Mouse (Mus musculus): ENCODE measurements around the gene Acnat1. TPM values are rescaled to one million over a fixed set of nuclear protein-coding genes. Genes with fewer than 3 reads are reported as not detected.

Acnat1 gene
- not detected for polyA plus RNA-seq (2014; fragmentation: Illumina TruSeq; extraction: RNeasy Lipid Tissue Mini Kit (QIAGEN cat#74804); ENCODE audit: low read depth, low replicate concordance)

GRCm38 (mm10) chr4:49473435-49474100 is at the start of gene Acnat1:
TSS of gene Acnat1 (minus strand) at chr4:49473912.

GRCm38 (mm10) chr4:49520572-49521340 is 47.0 kb upstream of the Acnat1 start, which contains the start of the genes Mrpl50 and Zfp189:
TSS of gene Mrpl50 (minus strand) at chr4:49521093.
TSS of gene Zfp189 (plus strand) at chr4:49521176.

GRCm38 (mm10) chr4:49506386-49506785 is 32.7 kb upstream of the Acnat1 start, which contains the start of gene Baat:
TSS of gene Baat (minus strand) at chr4:49506557.

GRCm38 (mm10) chr4:49407957-49408356 is 65.8 kb downstream of the Acnat1 start, which contains the start of gene Acnat2:
TSS of gene Acnat2 (minus strand) at chr4:49408151.

Other genes with a start within 250 kb of the Acnat1 start
- gene Acnat2, start 65.8 kb downstream of the Acnat1 start, polyA plus RNA-seq (2014; fragmentation: Illumina TruSeq; extraction: RNeasy Lipid Tissue Mini Kit (QIAGEN cat#74804); ENCODE audit: low read depth, low replicate concordance), result not detected
- gene Baat, start 32.6 kb upstream of the Acnat1 start, polyA plus RNA-seq (2014; fragmentation: Illumina TruSeq; extraction: RNeasy Lipid Tissue Mini Kit (QIAGEN cat#74804); ENCODE audit: low read depth, low replicate concordance), result not detected
- 63.7 TPM for gene Mrpl50, start 47.2 kb upstream of the Acnat1 start, polyA plus RNA-seq (2014; fragmentation: Illumina TruSeq; extraction: RNeasy Lipid Tissue Mini Kit (QIAGEN cat#74804); ENCODE audit: low read depth, low replicate concordance)
- gene Zfp189, start 47.3 kb upstream of the Acnat1 start, polyA plus RNA-seq (2014; fragmentation: Illumina TruSeq; extraction: RNeasy Lipid Tissue Mini Kit (QIAGEN cat#74804); ENCODE audit: low read depth, low replicate concordance), result 5.1 TPM
- gene Aldob, start 75.6 kb upstream of the Acnat1 start, polyA plus RNA-seq (2014; fragmentation: Illumina TruSeq; extraction: RNeasy Lipid Tissue Mini Kit (QIAGEN cat#74804); ENCODE audit: low read depth, low replicate concordance), result 9.4 TPM
- gene Tmem246, start 124.0 kb upstream of the Acnat1 start, polyA plus RNA-seq (2014; fragmentation: Illumina TruSeq; extraction: RNeasy Lipid Tissue Mini Kit (QIAGEN cat#74804); ENCODE audit: low read depth, low replicate concordance), result 45.3 TPM
- gene Rnf20, start 158.1 kb upstream of the Acnat1 start, polyA plus RNA-seq (2014; fragmentation: Illumina TruSeq; extraction: RNeasy Lipid Tissue Mini Kit (QIAGEN cat#74804); ENCODE audit: low read depth, low replicate concordance), result 32.0 TPM
- not detected for gene Ppp3r2, start 208.1 kb upstream of the Acnat1 start, polyA plus RNA-seq (2014; fragmentation: Illumina TruSeq; extraction: RNeasy Lipid Tissue Mini Kit (QIAGEN cat#74804); ENCODE audit: low read depth, low replicate concordance)

All from heart, adult 10 weeks (tissue).